Mouse (Mus musculus): ENCODE data around the gene Ccdc177.

The Ccdc177 gene

GRCm38 (mm10) chr12:80736464-80737282, 23.8 kb downstream of the Ccdc177 start:
- in situ Hi-C loops (cut with MseI, MboI): no loop called here

GRCm38 (mm10) chr12:80734526-80735470, 25.7 kb downstream of the Ccdc177 start:
- in situ Hi-C loops (cut with MseI, MboI): no loop called here

DNA sequence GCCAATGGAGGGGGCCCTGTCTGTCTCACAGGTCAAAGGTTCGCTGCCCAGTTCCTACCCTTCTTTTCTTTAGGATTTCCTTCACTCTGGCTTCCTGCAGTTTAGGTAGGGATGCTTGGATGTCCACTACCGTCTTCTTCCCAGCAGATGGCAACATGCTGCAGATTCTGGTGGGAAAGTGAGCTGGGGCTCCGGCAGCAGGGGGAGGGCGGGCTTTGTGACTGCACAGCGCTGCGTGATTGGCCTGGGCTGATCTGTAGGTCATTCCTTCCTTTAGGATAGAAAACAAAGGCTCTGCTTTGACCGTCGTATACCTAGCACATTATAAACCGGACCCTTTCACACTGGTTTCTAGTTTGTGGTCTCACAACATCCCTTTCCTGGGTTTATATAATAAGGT, 29.9 kb downstream of the Ccdc177 start:
- in situ Hi-C loops (cut with MseI, MboI): no loop called here

- in situ Hi-C loops (cut with MseI, MboI): no loop called here
Observed at GRCm38 (mm10) chr12:80729758-80730530, 30.5 kb downstream of the Ccdc177 start.

- in situ Hi-C loops (cut with MseI, MboI): no loop called here
Observed at GRCm38 (mm10) chr12:80728814-80729213, 31.7 kb downstream of the Ccdc177 start.

DNA sequence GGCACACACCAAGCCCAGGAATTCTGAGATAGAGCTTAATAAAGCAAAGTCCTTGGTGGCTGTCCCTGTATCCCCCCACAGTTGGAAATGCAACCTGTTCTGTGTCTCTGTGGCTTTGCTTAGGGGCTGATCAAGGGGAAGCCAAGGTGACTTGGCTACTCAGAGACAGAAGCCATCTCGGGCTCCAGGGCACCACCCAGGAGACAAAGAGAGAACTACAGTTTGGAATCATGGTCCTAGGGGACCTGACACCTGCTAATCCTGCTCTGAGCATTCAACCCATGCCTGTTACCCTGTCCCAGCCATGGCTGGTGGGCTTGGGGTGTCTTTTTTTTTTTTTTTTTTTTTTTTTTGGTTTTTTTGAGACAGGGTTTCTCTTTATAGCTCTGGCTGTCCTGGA, 32.3 kb downstream of the Ccdc177 start:
- in situ Hi-C loops (cut with MseI, MboI): no loop called here

DNA sequence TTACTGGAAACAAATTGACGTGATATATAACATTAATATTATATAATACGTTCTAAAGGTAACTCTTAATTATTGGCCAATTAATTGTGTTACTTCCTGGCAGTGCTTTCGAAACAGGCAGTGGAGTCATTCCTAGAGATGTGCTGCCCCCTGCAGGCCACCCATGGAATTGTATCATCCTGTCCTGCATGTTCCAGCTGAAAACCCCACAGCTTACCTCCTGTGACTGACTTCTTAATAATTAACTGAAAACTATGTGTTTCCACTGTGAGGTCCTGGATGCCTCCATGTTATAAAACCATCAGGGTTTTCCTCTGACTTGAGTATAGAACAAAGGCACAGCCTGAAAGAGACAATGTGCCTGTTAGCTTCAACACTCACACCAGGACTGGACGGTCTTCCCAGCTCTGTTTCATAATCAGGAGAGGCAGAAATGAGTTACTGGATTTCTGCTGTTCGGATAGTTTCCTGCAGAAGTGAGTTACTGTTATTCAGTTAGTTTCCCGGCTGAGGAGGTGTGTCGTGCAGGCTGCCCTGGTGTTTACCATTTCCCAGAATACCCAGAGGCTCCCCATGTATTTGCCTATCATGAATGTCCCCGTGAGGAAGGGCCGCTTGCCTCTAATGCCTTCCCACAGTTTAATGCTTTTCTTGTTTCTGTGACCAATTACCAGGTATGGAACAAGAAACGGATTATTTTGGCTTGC, 35.5 kb downstream of the Ccdc177 start:
- in situ Hi-C loops (cut with MseI, MboI): no loop called here

- in situ Hi-C loops (cut with MseI, MboI): no loop called here
Observed at GRCm38 (mm10) chr12:80721458-80721857, 39.0 kb downstream of the Ccdc177 start.

- in situ Hi-C loops (cut with MseI, MboI): no loop called here
Observed at GRCm38 (mm10) chr12:80720507-80720906, 40.0 kb downstream of the Ccdc177 start.

DNA sequence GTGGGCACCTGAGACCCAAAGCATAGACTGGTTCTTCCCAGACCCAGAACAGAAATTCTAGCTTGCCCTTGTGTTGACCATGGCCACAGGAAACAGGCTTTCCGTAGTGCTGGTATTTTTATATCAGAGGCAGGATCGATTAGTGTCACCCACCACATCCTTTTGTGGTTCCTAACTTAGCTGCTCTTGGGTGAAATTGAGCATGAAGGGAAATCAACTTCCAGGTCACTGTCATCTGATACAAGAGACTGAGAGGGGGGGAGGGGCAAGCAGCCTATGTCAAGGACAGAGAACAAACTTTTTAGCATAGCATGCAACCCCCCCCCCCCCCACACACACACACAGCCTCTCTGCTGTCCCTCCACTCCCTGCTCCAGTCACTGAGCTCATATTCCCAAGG, 41.3 kb downstream of the Ccdc177 start:
- in situ Hi-C loops (cut with MseI, MboI): no loop called here

DNA sequence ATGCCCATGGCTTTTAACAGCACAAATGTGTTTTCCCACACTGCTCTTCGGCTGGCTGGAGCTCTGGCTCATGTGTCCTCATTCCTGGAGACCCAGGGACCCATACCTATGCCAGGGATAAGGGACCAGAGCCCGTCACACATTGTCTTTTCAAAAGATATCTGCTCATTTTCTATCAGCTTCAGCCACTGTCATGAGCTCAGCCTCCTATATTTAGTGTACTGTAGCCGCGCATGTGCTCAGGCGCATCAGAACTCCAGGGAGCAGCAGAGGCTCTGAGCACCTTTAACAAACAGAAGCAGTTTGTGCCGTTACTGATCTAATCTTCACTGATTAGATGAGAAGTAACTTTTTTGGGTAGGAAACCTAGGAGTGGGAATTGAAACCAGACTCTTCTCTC, 44.6 kb downstream of the Ccdc177 start:
- in situ Hi-C loops (cut with MseI, MboI): no loop called here

DNA sequence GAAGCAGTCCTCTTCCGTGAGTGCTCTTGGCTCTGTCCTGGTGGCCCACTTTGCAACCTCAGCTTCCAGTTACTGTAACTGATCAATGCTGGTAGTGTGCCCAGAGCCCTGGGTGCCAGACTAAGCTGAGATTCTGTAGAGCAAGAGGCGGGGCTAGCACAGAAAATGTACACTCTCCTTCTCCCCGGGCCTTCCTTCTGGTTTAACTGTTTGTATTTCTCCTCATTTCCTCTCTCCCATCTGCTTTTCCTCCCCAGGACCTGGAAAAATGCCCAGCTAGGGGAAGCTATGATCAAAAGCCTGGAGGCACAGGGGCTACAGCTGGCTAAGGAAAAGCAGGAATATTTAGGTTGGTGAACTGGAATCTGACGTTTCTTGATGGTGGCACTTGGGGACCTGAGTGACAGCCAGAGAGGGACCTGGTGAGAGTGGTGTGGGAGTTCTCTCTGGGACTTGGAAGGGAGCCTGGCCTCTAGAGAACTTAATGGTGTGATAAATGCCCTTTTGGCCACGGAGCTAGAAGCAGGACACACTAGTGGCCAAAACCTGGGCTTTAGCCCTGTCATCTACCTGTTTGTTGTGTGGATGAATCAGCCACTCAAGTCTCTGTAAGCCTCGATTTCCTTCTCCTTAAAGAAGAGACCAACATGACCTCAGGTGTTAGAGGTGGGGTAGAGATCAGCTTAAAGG, 53.4 kb downstream of the Ccdc177 start:
- in situ Hi-C loops (cut with MseI, MboI): no loop called here

DNA sequence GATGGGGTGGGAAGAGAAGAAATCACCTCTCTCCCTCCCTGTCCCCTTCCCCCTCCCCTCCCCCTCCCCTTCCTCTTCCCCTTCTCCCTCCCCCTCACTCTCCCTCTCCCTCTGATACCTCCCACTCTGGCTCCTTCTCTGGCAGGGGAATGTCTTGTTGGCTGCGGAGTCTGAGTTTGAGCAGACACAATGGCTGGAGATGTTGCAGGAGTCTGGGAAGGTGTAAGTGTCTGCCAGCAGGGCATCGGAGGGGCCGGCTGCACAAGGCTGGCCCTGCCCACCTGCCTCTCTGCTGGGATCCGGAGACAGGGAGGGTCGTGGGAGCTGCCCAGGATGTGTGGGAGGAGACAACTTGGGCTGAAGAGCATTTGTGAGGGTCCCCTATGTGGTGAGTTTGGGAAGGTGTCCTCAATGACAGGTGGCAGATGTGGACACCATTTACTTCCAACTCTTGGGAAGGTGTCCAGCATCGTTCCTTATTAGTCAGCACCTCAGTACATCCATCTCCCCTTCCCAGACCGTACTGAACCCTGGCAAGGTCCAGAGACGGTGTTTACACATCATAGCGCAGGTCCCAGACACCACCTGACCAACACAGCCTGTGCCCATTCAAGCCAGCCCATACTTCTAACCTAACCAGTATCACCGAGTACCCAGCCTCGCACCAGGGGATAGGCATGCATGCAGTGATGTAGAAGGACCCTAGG, 54.1 kb downstream of the Ccdc177 start:
- in situ Hi-C loops (cut with MseI, MboI): no loop called here

Data from mouse trophoblast stem cell (cell line).